Mouse (Mus musculus) erythroblast, adult 5-6 weeks (primary cell): ENCODE data around the gene Dld. TPM values are rescaled to one million over a fixed set of nuclear protein-coding genes. Genes with fewer than 3 reads are reported as not detected.
A peak's percentile ranks its signal among the peaks of the same experiment; 100 is the strongest.

Experiments
- ATAC-seq: replicated peaks from 2 replicates; pipeline ENCODE4 v1.8.0; 2016; ENCODE audit warnings: moderate number of reproducible peaks, mild to moderate bottlenecking, moderate TSS enrichment, inconsistent platforms; ENCODE audit not compliant: poor library complexity, low FRiP score, severe bottlenecking
- total RNA-seq, 2 experiments: library from RNA; stranded (forward) in 1 of 2; stranded (reverse) in 1 of 2; fragments of 150-400 nt in 1 of 2; fragments of 200-764, 138-1000 nt in 1 of 2; gene quantifications; 2 replicates each; pipeline versions ENCODE4 v1.2.3 to v1.2.4; 2015 to 2017; ENCODE audit warnings: low replicate concordance in 2 of 2

Dld gene
- total RNA-seq (2015; ENCODE audit: low replicate concordance) = 31.5 and 37.2 TPM in 2 replicates
- 37.6 and 38.5 TPM in 2 replicates for total RNA-seq (2017; ENCODE audit: low replicate concordance)

- ATAC-seq = peak; percentile 99
These were observed at the start of gene Dld for GRCm38 (mm10) chr12:31350944-31351928. Gene Dld (minus strand): TSS chr12:31351453.

- no peak for ATAC-seq
These were observed 49.6 kb upstream of the Dld start for GRCm38 (mm10) chr12:31400821-31401220.

- no peak for ATAC-seq
These were observed 46.5 kb upstream of the Dld start for GRCm38 (mm10) chr12:31397709-31398108.

GRCm38 (mm10) chr12:31395895-31396294 lies 44.6 kb upstream of the Dld start:
- no peak for ATAC-seq

GRCm38 (mm10) chr12:31391696-31392095 lies 40.4 kb upstream of the Dld start:
- ATAC-seq = no peak

GRCm38 (mm10) chr12:31390571-31390970 lies 39.3 kb upstream of the Dld start, which contains the start of gene Slc26a3:
Gene Slc26a3 (plus strand): TSS chr12:31390871.
- no peak for ATAC-seq

GRCm38 (mm10) chr12:31387303-31387702 lies 36.0 kb upstream of the Dld start:
- no peak for ATAC-seq

GRCm38 (mm10) chr12:31382451-31382850 lies 31.2 kb upstream of the Dld start:
- no peak for ATAC-seq

GRCm38 (mm10) chr12:31380878-31381277 lies 29.6 kb upstream of the Dld start:
- no peak for ATAC-seq

GRCm38 (mm10) chr12:31377241-31377640 lies 26.0 kb upstream of the Dld start:
- no peak for ATAC-seq

GRCm38 (mm10) chr12:31376326-31376950 lies 25.2 kb upstream of the Dld start:
- ATAC-seq = no peak

GRCm38 (mm10) chr12:31375283-31375615 lies 24.0 kb upstream of the Dld start:
- no peak for ATAC-seq

GRCm38 (mm10) chr12:31374603-31375282 lies 23.5 kb upstream of the Dld start:
- ATAC-seq = peak; percentile 81

- ATAC-seq = no peak
These were observed 18.4 kb upstream of the Dld start for GRCm38 (mm10) chr12:31369656-31370055.

- no peak for ATAC-seq
These were observed 17.9 kb upstream of the Dld start for GRCm38 (mm10) chr12:31369118-31369517.

GRCm38 (mm10) chr12:31367721-31368120 lies 16.5 kb upstream of the Dld start:
- no peak for ATAC-seq

GRCm38 (mm10) chr12:31366428-31366827 lies 15.2 kb upstream of the Dld start:
- no peak for ATAC-seq

GRCm38 (mm10) chr12:31350191-31350943 lies 886 bp downstream of the Dld start:
- ATAC-seq = no peak

- no peak for ATAC-seq
These were observed 18.0 kb downstream of the Dld start for GRCm38 (mm10) chr12:31333261-31333660.

- ATAC-seq = no peak
These were observed 24.1 kb downstream of the Dld start for GRCm38 (mm10) chr12:31327139-31327538.
